Mouse (Mus musculus): ENCODE results near the gene Triap1. TPM values are rescaled to one million over a fixed set of nuclear protein-coding genes. Genes with fewer than 3 reads are reported as not detected.
"Not testable (repeated sequence)": the region's sequence is repeated elsewhere in the genome, so short reads cannot be mapped to it uniquely, and the experiment has no call there.

The Triap1 gene
- polyA plus RNA-seq, 1 experiment from 2014 or later, result 60.9 TPM

GRCm38 (mm10) chr5:115373441-115374203 is 32.6 kb downstream of the Triap1 start:
- Histone ChIP-seq H3K4me2 (ENCODE audit: low read depth, low read length) (peak overlapping the region; percentile 40), H3K9ac (ENCODE audit: low read length) (peak overlapping the region; percentile 46; the same call in 1 of the 2 replicates), H3K9me3 (replicated peaks; ENCODE audit: control insufficient read depth, low read length) (no peaks in the 10 kb centered on the region), H3K36me3 (ENCODE audit: control insufficient read depth, insufficient read depth, low read length) (no peaks in the 10 kb centered on the region), H3K27ac (ENCODE audit: low read length) (no peak overlapping the region), H3K4me3 (replicated peaks; ENCODE audit: low read length) (peak overlapping the region; percentile 16; the same call in 1 of the 2 replicates), H3K4me1 (ENCODE audit: control insufficient read depth, insufficient read depth, low read length) (no peaks in the 10 kb centered on the region), H3K27me3 (ENCODE audit: control insufficient read depth, insufficient read depth, low read length) (no peaks in the 10 kb centered on the region)
- 27% methylated on average over 26 of the region's 26 CpGs for WGBS
- no peak for ATAC-seq (ENCODE audit: insufficient read depth, low FRiP score)

DNA sequence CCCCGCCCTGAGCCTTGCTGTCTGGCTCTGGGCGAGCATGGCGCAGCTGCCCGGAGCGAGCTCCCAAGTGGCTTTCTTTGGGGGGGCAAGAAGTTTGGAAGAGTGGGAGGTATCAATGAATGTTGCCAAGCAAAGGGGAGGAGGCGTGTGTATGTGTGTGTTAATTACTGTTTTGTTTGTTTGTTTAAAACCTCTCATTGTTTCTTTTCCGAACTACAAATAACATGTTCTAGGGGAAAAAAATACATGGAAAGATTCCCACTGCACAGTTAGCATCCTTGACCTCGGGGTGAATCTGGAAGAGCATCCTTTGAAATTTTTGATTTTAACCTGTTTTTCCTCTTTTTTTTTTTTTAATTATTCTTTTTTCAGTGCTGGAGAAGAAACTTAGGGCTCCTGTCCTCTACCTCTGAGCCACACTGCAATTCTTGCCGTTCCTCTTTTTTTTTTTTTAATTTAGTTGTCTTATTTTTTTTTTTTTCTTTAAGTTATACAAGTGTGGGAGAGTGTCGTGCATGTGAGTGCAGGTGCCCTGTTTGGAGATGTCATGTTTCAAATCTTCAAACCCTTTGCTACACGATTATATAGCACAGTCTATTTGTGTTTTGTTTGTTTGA is 33.3 kb downstream of the Triap1 start:
- WGBS, result 28% methylated on average over 11 of the region's 11 CpGs
- no peak overlapping the region for H3K27ac ChIP-seq (ENCODE audit: low read length)

GRCm38 (mm10) chr5:115375436-115375835 is 34.4 kb downstream of the Triap1 start:
- no peak overlapping the region for H3K9ac ChIP-seq (ENCODE audit: low read length)
- H3K4me1 ChIP-seq (ENCODE audit: control insufficient read depth, insufficient read depth, low read length), result no peaks in the 10 kb centered on the region
- H3K27me3 ChIP-seq (ENCODE audit: control insufficient read depth, insufficient read depth, low read length), result no peaks in the 10 kb centered on the region
- H3K4me3 ChIP-seq (replicated peaks; ENCODE audit: low read length), result no peak overlapping the region
- no peak overlapping the region for H3K4me2 ChIP-seq (ENCODE audit: low read depth, low read length)
- H3K27ac ChIP-seq (ENCODE audit: low read length), result no peak overlapping the region
- no peak for ATAC-seq (ENCODE audit: insufficient read depth, low FRiP score)
- WGBS, result 79% methylated on average over 2 of the region's 2 CpGs
- no peaks in the 10 kb centered on the region for H3K36me3 ChIP-seq (ENCODE audit: control insufficient read depth, insufficient read depth, low read length)
- no peaks in the 10 kb centered on the region for H3K9me3 ChIP-seq (replicated peaks; ENCODE audit: control insufficient read depth, low read length)

More for the DNA sequence above, 33.3 kb downstream of the Triap1 start:
- Histone ChIP-seq H3K4me3 (replicated peaks; ENCODE audit: low read length) (peak overlapping the region; percentile 16; the same call in 1 of the 2 replicates), H3K9me3 (replicated peaks; ENCODE audit: control insufficient read depth, low read length) (no peaks in the 10 kb centered on the region), H3K4me2 (ENCODE audit: low read depth, low read length) (peak overlapping the region; percentile 40), H3K4me1 (ENCODE audit: control insufficient read depth, insufficient read depth, low read length) (no peaks in the 10 kb centered on the region), H3K9ac (ENCODE audit: low read length) (peak overlapping the region; percentile 46; the same call in 1 of the 2 replicates), H3K36me3 (ENCODE audit: control insufficient read depth, insufficient read depth, low read length) (no peaks in the 10 kb centered on the region), H3K27me3 (ENCODE audit: control insufficient read depth, insufficient read depth, low read length) (no peaks in the 10 kb centered on the region)
- ATAC-seq (ENCODE audit: insufficient read depth, low FRiP score), result no peak

GRCm38 (mm10) chr5:115378882-115379281 is 37.9 kb downstream of the Triap1 start:
- not testable (repeated sequence) for H3K9me3 ChIP-seq (replicated peaks; ENCODE audit: control insufficient read depth, low read length); H3K4me1 ChIP-seq (ENCODE audit: control insufficient read depth, insufficient read depth, low read length); H3K36me3 ChIP-seq (ENCODE audit: control insufficient read depth, insufficient read depth, low read length); H3K27ac ChIP-seq (ENCODE audit: low read length); H3K4me2 ChIP-seq (ENCODE audit: low read depth, low read length); H3K9ac ChIP-seq (ENCODE audit: low read length); H3K4me3 ChIP-seq (replicated peaks; ENCODE audit: low read length); H3K27me3 ChIP-seq (ENCODE audit: control insufficient read depth, insufficient read depth, low read length); ATAC-seq (ENCODE audit: insufficient read depth, low FRiP score)
- 75% methylated on average over 2 of the region's 2 CpGs for WGBS

GRCm38 (mm10) chr5:115391935-115392334 is 50.9 kb downstream of the Triap1 start:
- Histone ChIP-seq H3K9me3 (replicated peaks; ENCODE audit: control insufficient read depth, low read length) (no peaks in the 10 kb centered on the region), H3K36me3 (ENCODE audit: control insufficient read depth, insufficient read depth, low read length) (no peaks in the 10 kb centered on the region), H3K27ac (ENCODE audit: low read length) (peak overlapping the region; percentile 47), H3K4me2 (ENCODE audit: low read depth, low read length) (no peak overlapping the region), H3K27me3 (ENCODE audit: control insufficient read depth, insufficient read depth, low read length) (no peaks in the 10 kb centered on the region), H3K4me3 (replicated peaks; ENCODE audit: low read length) (no peak overlapping the region), H3K4me1 (ENCODE audit: control insufficient read depth, insufficient read depth, low read length) (peaks cover 3% of the 10 kb centered on the region; the same call in 1 of the 2 replicates), H3K9ac (ENCODE audit: low read length) (no peak overlapping the region; the same call in 1 of the 2 replicates)
- 31% methylated on average over 9 of the region's 9 CpGs for WGBS
- ATAC-seq (ENCODE audit: insufficient read depth, low FRiP score), result peak; percentile 64

- no peak overlapping the region for H3K9ac ChIP-seq (ENCODE audit: low read length)
- H3K4me3 ChIP-seq (replicated peaks; ENCODE audit: low read length), result no peak overlapping the region
- H3K4me2 ChIP-seq (ENCODE audit: low read depth, low read length), result no peak overlapping the region
- H3K9me3 ChIP-seq (replicated peaks; ENCODE audit: control insufficient read depth, low read length), result no peaks in the 10 kb centered on the region
- 88% methylated on average over 1 of the region's 1 CpGs for WGBS
- H3K36me3 ChIP-seq (ENCODE audit: control insufficient read depth, insufficient read depth, low read length), result no peaks in the 10 kb centered on the region
- no peak for ATAC-seq (ENCODE audit: insufficient read depth, low FRiP score)
- no peaks in the 10 kb centered on the region for H3K27me3 ChIP-seq (ENCODE audit: control insufficient read depth, insufficient read depth, low read length)
- peaks cover 5% of the 10 kb centered on the region; the same call in 1 of the 2 replicates for H3K4me1 ChIP-seq (ENCODE audit: control insufficient read depth, insufficient read depth, low read length)
- no peak overlapping the region for H3K27ac ChIP-seq (ENCODE audit: low read length)
These were observed 51.9 kb downstream of the Triap1 start for GRCm38 (mm10) chr5:115392969-115393368.

Other genes starting within 250 kb of the Triap1 start
- 20.2 and 27.8 TPM in 2 replicates for gene Gm10401, start 242.9 kb upstream of the Triap1 start, polyA plus RNA-seq (2015; fragmentation: Nextera tagmentation; extraction: Ambion mirVana)
- 50.8 and 53.3 TPM in 2 replicates for gene Acads, start 221.9 kb upstream of the Triap1 start, polyA plus RNA-seq (2015; fragmentation: Nextera tagmentation; extraction: Ambion mirVana)
- 22.2 and 25.4 TPM in 2 replicates for gene Unc119b, start 206.2 kb upstream of the Triap1 start, polyA plus RNA-seq (2015; fragmentation: Nextera tagmentation; extraction: Ambion mirVana)
- 66.2 and 68.8 TPM in 2 replicates for gene Mlec, start 183.0 kb upstream of the Triap1 start, polyA plus RNA-seq (2015; fragmentation: Nextera tagmentation; extraction: Ambion mirVana)
- 0.65 and 1.4 TPM in 2 replicates for gene Cabp1, start 146.8 kb upstream of the Triap1 start, polyA plus RNA-seq (2015; fragmentation: Nextera tagmentation; extraction: Ambion mirVana)
- gene Pop5, start 105.4 kb upstream of the Triap1 start, polyA plus RNA-seq (2015; fragmentation: Nextera tagmentation; extraction: Ambion mirVana), result 88.6 and 100 TPM in 2 replicates
- 85.1 and 99.8 TPM in 2 replicates for gene Rnf10, start 68.3 kb upstream of the Triap1 start, polyA plus RNA-seq (2015; fragmentation: Nextera tagmentation; extraction: Ambion mirVana)
- gene Coq5, start 61.6 kb upstream of the Triap1 start, polyA plus RNA-seq (2015; fragmentation: Nextera tagmentation; extraction: Ambion mirVana), result 46.5 and 49.2 TPM in 2 replicates
- 1,419 and 1,514 TPM in 2 replicates for gene Dynll1, start 40.2 kb upstream of the Triap1 start, polyA plus RNA-seq (2015; fragmentation: Nextera tagmentation; extraction: Ambion mirVana)
- gene Srsf9, start 14.0 kb upstream of the Triap1 start, polyA plus RNA-seq (2015; fragmentation: Nextera tagmentation; extraction: Ambion mirVana), result 111 and 127 TPM in 2 replicates
- 21.3 and 24.5 TPM in 2 replicates for gene Gatc, start within 50 bp of the Triap1 start, polyA plus RNA-seq (2015; fragmentation: Nextera tagmentation; extraction: Ambion mirVana)
- gene Cox6a1, start 7.8 kb downstream of the Triap1 start, polyA plus RNA-seq (2015; fragmentation: Nextera tagmentation; extraction: Ambion mirVana), result 927 and 1,043 TPM in 2 replicates
- gene Msi1, start 88.4 kb downstream of the Triap1 start, polyA plus RNA-seq (2015; fragmentation: Nextera tagmentation; extraction: Ambion mirVana), result 3.5 and 4.9 TPM in 2 replicates
- gene Pla2g1b, start 125.0 kb downstream of the Triap1 start, polyA plus RNA-seq (2015; fragmentation: Nextera tagmentation; extraction: Ambion mirVana), result 16.6 and 20.5 TPM in 2 replicates
- 24.4 and 28.0 TPM in 2 replicates for gene Sirt4, start 143.5 kb downstream of the Triap1 start, polyA plus RNA-seq (2015; fragmentation: Nextera tagmentation; extraction: Ambion mirVana)
- 41.9 and 44.5 TPM in 2 replicates for gene Pxn, start 165.5 kb downstream of the Triap1 start, polyA plus RNA-seq (2015; fragmentation: Nextera tagmentation; extraction: Ambion mirVana)
- 1,450 and 1,538 TPM in 2 replicates for gene Rplp0, start 218.2 kb downstream of the Triap1 start, polyA plus RNA-seq (2015; fragmentation: Nextera tagmentation; extraction: Ambion mirVana)
- gene Gcn1l1, start 224.0 kb downstream of the Triap1 start, polyA plus RNA-seq (2015; fragmentation: Nextera tagmentation; extraction: Ambion mirVana), result 33.6 and 35.1 TPM in 2 replicates